Comparison of ENCODE assay signal across 38 mouse cellular contexts in genomic region chr5:114006974-114007373, GRCm38 (mm10). TPM values are rescaled to one million over a fixed set of nuclear protein-coding genes. Genes with fewer than 3 reads are reported as not detected.
"Had no signal": no experiment of that assay in that cellular context is flagged by ENCODE, and none has a peak within 500 bp of the region (broad histone marks: within the 10 kb centered on the region; RNA-seq: fewer than 3 reads in every experiment).

No protein-coding gene starts in this region.

- H3K9ac ChIP-seq: limb, embryonic 12.5 days; limb, embryonic 13.5 days; limb, embryonic 15.5 days; liver, embryonic 12.5 days; liver, embryonic 13.5 days; liver, embryonic 14.5 days; liver, embryonic 15.5 days; liver, postnatal 0 days; lung, embryonic 14.5 days; lung, embryonic 15.5 days; midbrain, embryonic 12.5 days; midbrain, embryonic 13.5 days; midbrain, embryonic 15.5 days; neural tube, embryonic 12.5 days; neural tube, embryonic 13.5 days had no signal

- H3K4me1 ChIP-seq: limb, embryonic 12.5 days; limb, embryonic 13.5 days; limb, embryonic 15.5 days; lung, embryonic 15.5 days; midbrain, embryonic 12.5 days; midbrain, embryonic 13.5 days; midbrain, embryonic 15.5 days; neural tube, embryonic 12.5 days had no signal

- H3K36me3 ChIP-seq: limb, embryonic 10.5 days; limb, embryonic 12.5 days; limb, embryonic 13.5 days; limb, embryonic 15.5 days; liver, embryonic 12.5 days; liver, embryonic 13.5 days; liver, embryonic 15.5 days; lung, embryonic 15.5 days; midbrain, embryonic 10.5 days; midbrain, embryonic 12.5 days; midbrain, embryonic 13.5 days; midbrain, embryonic 15.5 days; neural tube, embryonic 12.5 days; neural tube, embryonic 13.5 days had no signal

- H3K9me3 ChIP-seq: limb, embryonic 10.5 days; limb, embryonic 12.5 days; limb, embryonic 13.5 days; limb, embryonic 15.5 days; liver, embryonic 12.5 days; liver, embryonic 13.5 days; liver, embryonic 15.5 days; lung, embryonic 15.5 days; megakaryocyte, embryonic 14.5 days; midbrain, embryonic 10.5 days; midbrain, embryonic 12.5 days; midbrain, embryonic 13.5 days; midbrain, embryonic 15.5 days; neural tube, embryonic 12.5 days; neural tube, embryonic 13.5 days had no signal

- DNase-seq: left cerebral cortex, postnatal 4 days; liver; liver, embryonic 13.5 days; liver, postnatal 0 days; lung, adult 18-20 months; lung, adult 2 months; lung, embryonic 14.5 days; lung, postnatal 10 days; lung, postnatal 14 days; lung, postnatal 36 days; lung, postnatal 4 days; midbrain, embryonic 14.5 days had no signal

- H3K27me3 ChIP-seq: limb, embryonic 13.5 days; limb, embryonic 15.5 days; liver, embryonic 13.5 days; lung, embryonic 15.5 days; midbrain, embryonic 12.5 days; midbrain, embryonic 13.5 days; midbrain, embryonic 15.5 days; neural tube, embryonic 12.5 days; neural tube, embryonic 13.5 days had no signal

- H3K27ac ChIP-seq: limb, embryonic 10.5 days; limb, embryonic 12.5 days; limb, embryonic 13.5 days; limb, embryonic 15.5 days; liver, embryonic 12.5 days; liver, embryonic 13.5 days; liver, embryonic 14.5 days; liver, embryonic 15.5 days; lung, embryonic 15.5 days; macrophage; midbrain, embryonic 10.5 days; midbrain, embryonic 12.5 days; midbrain, embryonic 13.5 days; midbrain, embryonic 15.5 days; neural tube, embryonic 12.5 days; neural tube, embryonic 13.5 days had no signal

- H3K4me3 ChIP-seq: limb, embryonic 10.5 days; limb, embryonic 12.5 days; limb, embryonic 13.5 days; limb, embryonic 15.5 days; liver, embryonic 12.5 days; liver, embryonic 13.5 days; liver, embryonic 15.5 days; lung, embryonic 15.5 days; megakaryocyte, embryonic 14.5 days; midbrain, embryonic 10.5 days; midbrain, embryonic 12.5 days; midbrain, embryonic 13.5 days; midbrain, embryonic 15.5 days; myocyte; neural tube, embryonic 12.5 days; neural tube, embryonic 13.5 days had no signal

- ATAC-seq: liver, embryonic 12.5 days; liver, postnatal 0 days; lung, postnatal 0 days; midbrain, embryonic 13.5 days; midbrain, embryonic 15.5 days; midbrain, embryonic 16.5 days had no signal

- H3K4me2 ChIP-seq: limb, embryonic 12.5 days; limb, embryonic 13.5 days; limb, embryonic 15.5 days; liver, embryonic 11.5 days; liver, embryonic 12.5 days; liver, embryonic 13.5 days; liver, embryonic 15.5 days; lung, embryonic 14.5 days; lung, embryonic 15.5 days; midbrain, embryonic 11.5 days; midbrain, embryonic 12.5 days; midbrain, embryonic 13.5 days; midbrain, embryonic 15.5 days; neural tube, embryonic 12.5 days; neural tube, embryonic 13.5 days had no signal

RNA-seq across cellular contexts. Expression of gene Dao, which starts 3.5 kb away (rescaled TPM):
- polyA plus RNA-seq: limb, embryonic 10.5 days; limb, embryonic 11.5 days; limb, embryonic 12.5 days; limb, embryonic 13.5 days; limb, embryonic 15.5 days; liver, adult 2 months; liver, embryonic 11.5 days; liver, embryonic 12.5 days; liver, embryonic 13.5 days; liver, embryonic 14.5 days; liver, embryonic 15.5 days; liver, postnatal 0 days; lung, embryonic 14.5 days; lung, embryonic 15.5 days; lung, embryonic 16.5 days; lung, postnatal 0 days; macrophage; midbrain, embryonic 10.5 days; midbrain, embryonic 11.5 days; midbrain, embryonic 12.5 days; midbrain, embryonic 13.5 days; midbrain, embryonic 14.5 days; midbrain, embryonic 15.5 days; midbrain, embryonic 16.5 days; midbrain, postnatal 0 days; myocyte; neural tube, embryonic 11.5 days; neural tube, embryonic 12.5 days; neural tube, embryonic 13.5 days had no signal
